Mouse (Mus musculus) lung, embryonic 14.5 days (tissue): ENCODE measurements around the gene Aipl1. TPM values are rescaled to one million over a fixed set of nuclear protein-coding genes. Genes with fewer than 3 reads are reported as not detected.

Source experiments
- ATAC-seq: fragments of 200-750 bp; cut with Nextera tagmentation; 2 replicates; pipeline ENCODE4 v1.8.0; 2017; ENCODE audit warnings: mild to moderate bottlenecking, moderate TSS enrichment, moderate library complexity; ENCODE audit not compliant: insufficient read depth
- DNase-seq: peaks from one replicate; pipeline ENCODE4 v3.0.0-alpha.2; 2015
- H3K27ac ChIP-seq: fragments of 300-500 bp; sonication (generic); 2 replicates; pipeline ENCODE4 v1.5.1; 2014; ENCODE audit warnings: low read depth, mild to moderate bottlenecking, moderate library complexity
- H3K27me3 ChIP-seq: fragments of 300-500 bp; sonication (generic); 2 replicates; pipeline ENCODE4 v1.6.1; 2014; ENCODE audit warnings: low read length, control low read depth; ENCODE audit not compliant: insufficient read depth
- H3K36me3 ChIP-seq: fragments of 300-500 bp; sonication (generic); 2 replicates; pipeline ENCODE4 v1.6.1; 2014; ENCODE audit warnings: control low read depth; ENCODE audit not compliant: insufficient read depth
- H3K4me1 ChIP-seq: fragments of 300-500 bp; sonication (generic); 2 replicates; pipeline ENCODE4 v1.6.1; 2014; ENCODE audit warnings: antibody characterized with exemption, control low read depth; ENCODE audit not compliant: insufficient read depth
- H3K4me2 ChIP-seq: fragments of 300-500 bp; sonication (generic); 2 replicates; pipeline ENCODE4 v1.6.1; 2014; ENCODE audit warnings: mild to moderate bottlenecking
- H3K4me3 ChIP-seq: fragments of 300-500 bp; sonication (generic); 2 replicates; pipeline ENCODE4 v1.5.1; 2014; ENCODE audit warnings: low read depth, low read length
- H3K9ac ChIP-seq: fragments of 300-500 bp; sonication (generic); 2 replicates; pipeline ENCODE4 v1.6.1; 2014
- H3K9me3 ChIP-seq: fragments of 300-500 bp; sonication (generic); 2 replicates; pipeline ENCODE4 v1.6.1; 2016; ENCODE audit warnings: low read depth, low read length, control low read depth
- CTCF ChIP-seq: IDR thresholded peaks from 2 replicates; pipeline ENCODE4 v1.5.1; 2016; ENCODE audit warnings: antibody characterized with exemption, low read depth
- WGBS: fragments of 180-500 bp; shearing (Covaris S2); extraction: QIAGEN DNeasy Blood & Tissue Kit; methylation state at CpG from one replicate; pipeline ENCODE4 v1.1.7; 2014; 5-methylcytosine and 5-hydroxymethylcytosine counted together
- polyA plus RNA-seq: library from polyadenylated mRNA; unstranded; fragments of >200 nt; fragmentation: Nextera tagmentation; extraction: Ambion mirVana; gene quantifications from 2 replicates; pipeline ENCODE4 v1.2.1, GENCODE M21; 2014

Aipl1 gene
- polyA plus RNA-seq, 1 experiment from 2014 or later: 0.38 TPM

- DNase-seq: peak; percentile 97
- Histone ChIP-seq H3K27ac (peak within 1 kb of the TSS; percentile 79; the same call in 1 of the 2 replicates), H3K36me3 (peaks cover 30% of the 10 kb centered on the region), H3K4me3 (peak within 1 kb of the TSS; percentile 68), H3K4me2 (peak within 1 kb of the TSS; percentile 65), H3K9me3 (no peaks in the 10 kb centered on the region), H3K27me3 (no peaks in the 10 kb centered on the region), H3K4me1 (peaks cover 11% of the 10 kb centered on the region; the same call in 1 of the 2 replicates), H3K9ac (peak within 1 kb of the TSS; percentile 74)
- WGBS: under 1% methylated on average over 52 of the region's 52 CpGs
- peak; percentile 51; the same call in 1 of the 2 replicates for TF ChIP-seq CTCF
- ATAC-seq: peak; percentile 94
Observed at GRCm38 (mm10) chr11:72041768-72042607, 4.7 kb upstream of the Aipl1 start, which contains the start of gene Pimreg. Gene Pimreg (plus strand): TSS chr11:72042032.

GRCm38 (mm10) chr11:72041290-72041767 lies 4.0 kb upstream of the Aipl1 start:
- Histone ChIP-seq H3K4me1 (peaks cover 11% of the 10 kb centered on the region; the same call in 1 of the 2 replicates), H3K27me3 (no peaks in the 10 kb centered on the region), H3K9ac (peak overlapping the region; percentile 74), H3K4me2 (peak overlapping the region; percentile 65), H3K27ac (peak overlapping the region; percentile 79; the same call in 1 of the 2 replicates), H3K36me3 (peaks cover 24% of the 10 kb centered on the region), H3K4me3 (peak overlapping the region; percentile 68), H3K9me3 (no peaks in the 10 kb centered on the region)
- ATAC-seq (no peak), DNase-seq (no peak)
- TF ChIP-seq CTCF: no peak
- 12% methylated on average over 6 of the region's 6 CpGs for WGBS

- peaks cover 9% of the 10 kb centered on the region; the same call in 1 of the 2 replicates for H3K36me3 ChIP-seq
- TF ChIP-seq CTCF: no peak
- no peak overlapping the region for H3K4me2 ChIP-seq
- H3K9ac ChIP-seq: no peak overlapping the region
- DNase-seq: no peak
- no peaks in the 10 kb centered on the region for H3K27me3 ChIP-seq
- peaks cover 11% of the 10 kb centered on the region; the same call in 1 of the 2 replicates for H3K4me1 ChIP-seq
- no peak overlapping the region for H3K4me3 ChIP-seq
- no peaks in the 10 kb centered on the region for H3K9me3 ChIP-seq
- ATAC-seq: no peak
- WGBS: 26% methylated on average over 16 of the region's 16 CpGs
- H3K27ac ChIP-seq: no peak overlapping the region
Observed at GRCm38 (mm10) chr11:72039599-72040386, 2.5 kb upstream of the Aipl1 start.

- Histone ChIP-seq H3K9ac (no peak overlapping the region), H3K9me3 (no peaks in the 10 kb centered on the region), H3K27ac (no peak overlapping the region), H3K36me3 (no peaks in the 10 kb centered on the region), H3K4me3 (no peak overlapping the region), H3K4me1 (peaks cover 8% of the 10 kb centered on the region; the same call in 1 of the 2 replicates), H3K27me3 (no peaks in the 10 kb centered on the region), H3K4me2 (no peak overlapping the region)
- WGBS: under 1% methylated on average over 4 of the region's 4 CpGs
- peak; percentile 91 for DNase-seq
- ATAC-seq: no peak
- TF ChIP-seq CTCF: peak; percentile 87
Observed at GRCm38 (mm10) chr11:72037996-72038395, 687 bp upstream of the Aipl1 start.

GRCm38 (mm10) chr11:72032589-72032988 lies 4.7 kb downstream of the Aipl1 start:
- 80% methylated on average over 3 of the region's 3 CpGs for WGBS
- no peak overlapping the region for H3K9ac ChIP-seq
- DNase-seq (no peak), ATAC-seq (no peak)
- TF ChIP-seq CTCF: no peak
- no peaks in the 10 kb centered on the region for H3K36me3 ChIP-seq
- H3K4me2 ChIP-seq: no peak overlapping the region
- H3K27ac ChIP-seq: no peak overlapping the region
- H3K27me3 ChIP-seq: no peaks in the 10 kb centered on the region
- no peaks in the 10 kb centered on the region for H3K4me1 ChIP-seq
- H3K4me3 ChIP-seq: no peak overlapping the region
- H3K9me3 ChIP-seq: no peaks in the 10 kb centered on the region

GRCm38 (mm10) chr11:72032091-72032490 lies 5.2 kb downstream of the Aipl1 start:
- WGBS: 78% methylated on average over 4 of the region's 4 CpGs

More at GRCm38 (mm10) chr11:72032091-72032490, 5.2 kb downstream of the Aipl1 start:
- Histone ChIP-seq H3K9ac (no peak overlapping the region), H3K4me3 (no peak overlapping the region), H3K36me3 (no peaks in the 10 kb centered on the region), H3K27me3 (no peaks in the 10 kb centered on the region), H3K4me2 (no peak overlapping the region), H3K27ac (no peak overlapping the region), H3K4me1 (no peaks in the 10 kb centered on the region), H3K9me3 (no peaks in the 10 kb centered on the region)
- DNase-seq (no peak), ATAC-seq (no peak)
- no peak for TF ChIP-seq CTCF
